Mouse (Mus musculus) heart, embryonic 13.5 days (tissue): ENCODE data around the gene Lrba. TPM values are rescaled to one million over a fixed set of nuclear protein-coding genes. Genes with fewer than 3 reads are reported as not detected.

ENCODE experiments used
- ATAC-seq: fragments of 200-750 bp; cut with Nextera tagmentation; 2 replicates; pipeline ENCODE4 v1.8.0; 2017; ENCODE audit warnings: moderate TSS enrichment; ENCODE audit not compliant: insufficient number of reproducible peaks, low FRiP score, low TSS enrichment; ENCODE audit errors: extremely low read depth
- H3K27ac ChIP-seq: fragments of 300-500 bp; sonication (generic); replicated peaks from 2 replicates; pipeline ENCODE4 v1.5.1; 2015; ENCODE audit warnings: moderate library complexity, mild to moderate bottlenecking, inconsistent platforms
- H3K27me3 ChIP-seq: fragments of 300-500 bp; sonication (generic); replicated peaks from 2 replicates; pipeline ENCODE4 v1.6.1; 2015; ENCODE audit warnings: mild to moderate bottlenecking, inconsistent platforms
- H3K36me3 ChIP-seq: fragments of 300-500 bp; sonication (generic); 2 replicates; pipeline ENCODE4 v1.6.1; 2015; ENCODE audit warnings: mild to moderate bottlenecking, inconsistent platforms
- H3K4me1 ChIP-seq: fragments of 300-500 bp; sonication (generic); 2 replicates; pipeline ENCODE4 v1.6.1; 2015; ENCODE audit warnings: inconsistent platforms
- H3K4me2 ChIP-seq: fragments of 300-500 bp; sonication (generic); 2 replicates; pipeline ENCODE4 v1.6.1; 2015; ENCODE audit warnings: inconsistent platforms, mild to moderate bottlenecking, moderate library complexity
- H3K4me3 ChIP-seq: fragments of 300-500 bp; sonication (generic); 2 replicates; pipeline ENCODE4 v1.5.1; 2015; ENCODE audit warnings: moderate library complexity, mild to moderate bottlenecking, inconsistent platforms
- H3K9ac ChIP-seq: fragments of 300-500 bp; sonication (generic); 2 replicates; pipeline ENCODE4 v1.6.1; 2015; ENCODE audit warnings: inconsistent platforms, mild to moderate bottlenecking, moderate library complexity
- H3K9me3 ChIP-seq: fragments of 300-500 bp; sonication (generic); 2 replicates; pipeline ENCODE4 v1.6.1; 2016; ENCODE audit warnings: inconsistent platforms
- WGBS: fragments of 180-500 bp; shearing (Covaris S2); methylation state at CpG from one replicate; pipeline ENCODE4 v1.1.7; 2015; ENCODE audit warnings: mixed read lengths; 5-methylcytosine and 5-hydroxymethylcytosine counted together
- polyA plus RNA-seq: library from polyadenylated mRNA; unstranded; fragments of >200 nt; fragmentation: Nextera tagmentation; extraction: Ambion mirVana; gene quantifications from 2 replicates; pipeline ENCODE4 v1.2.1, GENCODE M21; 2015

The Lrba gene
- polyA plus RNA-seq, 1 experiment from 2014 or later: 1.5 TPM

DNA sequence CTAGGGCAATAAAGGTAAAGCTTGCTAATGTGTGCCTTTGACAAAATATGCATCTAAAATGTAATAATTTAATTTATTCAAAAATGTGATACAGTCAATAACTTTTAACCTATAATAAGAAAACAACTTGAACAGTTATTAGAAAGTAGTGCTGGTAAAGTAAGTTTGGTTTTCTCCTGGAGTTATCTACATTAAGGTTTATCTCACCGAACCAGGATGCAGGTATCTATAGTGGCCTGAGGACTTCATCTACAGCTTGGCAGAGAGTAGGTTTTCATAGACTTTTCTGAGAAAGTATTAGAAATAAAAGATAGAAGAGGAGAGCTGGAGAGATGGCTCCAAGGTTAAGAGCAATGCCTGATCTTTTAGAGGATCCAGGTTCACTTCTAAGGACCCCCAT, 336.9 kb downstream of the Lrba start:
- H3K4me2 ChIP-seq: no peak overlapping the region
- H3K9ac ChIP-seq: no peak overlapping the region
- H3K27me3 ChIP-seq: no peaks in the 10 kb centered on the region
- peaks cover 8% of the 10 kb centered on the region for H3K4me1 ChIP-seq
- H3K4me3 ChIP-seq: no peak overlapping the region
- no peak for ATAC-seq
- H3K27ac ChIP-seq: no peak overlapping the region
- WGBS: 81% methylated on average over 1 of the region's 1 CpGs
- no peaks in the 10 kb centered on the region for H3K9me3 ChIP-seq
- no peaks in the 10 kb centered on the region for H3K36me3 ChIP-seq

DNA sequence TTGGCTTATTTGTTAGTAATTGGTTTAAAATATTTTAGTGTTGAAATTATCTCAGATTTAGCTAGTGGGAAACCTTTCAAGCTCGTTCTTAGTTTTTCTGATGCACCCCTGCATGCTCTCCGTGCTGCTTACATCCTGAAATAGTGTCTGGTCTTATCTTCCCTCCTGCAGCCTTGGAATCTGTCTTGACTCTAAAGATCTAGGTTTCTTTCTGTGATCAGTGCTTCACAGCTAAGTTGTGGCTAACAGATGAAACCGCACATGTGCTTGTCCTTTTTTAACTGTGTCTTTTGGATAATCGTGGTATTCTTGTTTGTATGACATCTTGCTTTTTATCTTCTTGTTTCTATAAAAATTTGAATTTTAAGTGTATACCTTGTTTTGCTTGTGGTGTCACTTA, 342.8 kb downstream of the Lrba start:
- ATAC-seq: no peak
- Histone ChIP-seq H3K4me1 (no peaks in the 10 kb centered on the region), H3K36me3 (no peaks in the 10 kb centered on the region), H3K9me3 (no peaks in the 10 kb centered on the region), H3K27me3 (no peaks in the 10 kb centered on the region), H3K4me3 (no peak overlapping the region), H3K9ac (no peak overlapping the region), H3K4me2 (no peak overlapping the region), H3K27ac (no peak overlapping the region)
- WGBS: 42% methylated on average over 4 of the region's 4 CpGs

DNA sequence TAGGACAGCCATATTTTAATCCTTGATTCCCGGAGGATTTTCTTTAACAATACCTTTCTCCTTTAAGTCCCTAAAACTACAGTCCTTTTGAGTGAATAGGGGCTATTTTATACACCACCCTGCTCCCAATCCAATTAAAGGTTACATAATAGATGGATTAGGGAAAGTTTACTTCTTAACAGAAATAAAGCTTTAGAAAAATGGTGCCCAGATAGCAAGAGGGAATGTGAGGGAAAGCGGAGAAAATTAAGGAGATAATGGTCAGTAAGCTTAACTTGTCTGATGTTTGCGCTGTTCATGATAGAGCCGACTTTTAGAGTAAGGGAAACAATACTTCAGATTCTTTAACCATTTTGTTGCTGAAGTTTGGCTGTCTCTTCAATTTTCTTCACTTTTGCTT, 347.0 kb downstream of the Lrba start:
- Histone ChIP-seq H3K9me3 (no peaks in the 10 kb centered on the region), H3K4me3 (no peak overlapping the region), H3K36me3 (no peaks in the 10 kb centered on the region), H3K4me2 (no peak overlapping the region), H3K9ac (no peak overlapping the region), H3K27me3 (no peaks in the 10 kb centered on the region), H3K27ac (no peak overlapping the region), H3K4me1 (no peaks in the 10 kb centered on the region)
- WGBS: 52% methylated on average over 4 of the region's 4 CpGs
- ATAC-seq: no peak

DNA sequence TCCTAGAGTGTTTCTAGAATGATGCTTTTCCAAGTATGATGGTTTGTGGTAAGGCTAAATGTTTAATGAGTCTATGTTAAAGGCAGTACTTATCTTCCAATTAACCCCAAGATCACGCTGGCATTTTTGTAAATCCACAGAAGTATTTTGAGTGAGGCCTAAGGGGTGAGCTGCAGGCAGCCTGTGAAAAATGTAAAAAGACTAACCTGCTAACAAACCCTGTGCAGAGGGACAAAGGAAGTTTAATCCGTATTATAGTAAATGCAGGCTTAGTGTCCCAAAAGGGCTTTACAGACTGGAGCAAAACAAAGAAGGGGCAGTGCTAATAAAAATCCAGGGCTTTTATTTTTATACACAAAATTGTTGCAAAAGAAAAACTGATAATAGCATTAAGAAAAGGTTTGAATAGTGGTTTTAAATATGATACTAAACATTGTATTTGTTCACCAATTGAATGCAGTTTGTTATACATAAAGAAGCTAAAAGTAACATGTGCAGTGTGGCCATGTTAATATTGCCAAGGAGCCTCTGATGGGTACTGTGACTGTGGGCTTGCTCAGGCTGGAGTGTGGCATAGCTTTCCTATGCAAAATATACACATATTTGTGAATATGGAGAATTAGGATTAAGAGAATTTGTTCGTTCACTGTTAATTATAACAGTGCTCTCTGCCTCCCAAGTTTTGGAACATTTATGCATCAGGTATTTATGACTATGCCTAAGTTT, 348.2 kb downstream of the Lrba start:
- H3K4me1 ChIP-seq: no peaks in the 10 kb centered on the region
- H3K9me3 ChIP-seq: no peaks in the 10 kb centered on the region
- no peak overlapping the region for H3K9ac ChIP-seq
- H3K27ac ChIP-seq: no peak overlapping the region
- no peak overlapping the region for H3K4me3 ChIP-seq
- no peak overlapping the region for H3K4me2 ChIP-seq
- H3K36me3 ChIP-seq: no peaks in the 10 kb centered on the region
- H3K27me3 ChIP-seq: no peaks in the 10 kb centered on the region
- 70% methylated on average over 3 of the region's 3 CpGs for WGBS
- ATAC-seq: no peak

DNA sequence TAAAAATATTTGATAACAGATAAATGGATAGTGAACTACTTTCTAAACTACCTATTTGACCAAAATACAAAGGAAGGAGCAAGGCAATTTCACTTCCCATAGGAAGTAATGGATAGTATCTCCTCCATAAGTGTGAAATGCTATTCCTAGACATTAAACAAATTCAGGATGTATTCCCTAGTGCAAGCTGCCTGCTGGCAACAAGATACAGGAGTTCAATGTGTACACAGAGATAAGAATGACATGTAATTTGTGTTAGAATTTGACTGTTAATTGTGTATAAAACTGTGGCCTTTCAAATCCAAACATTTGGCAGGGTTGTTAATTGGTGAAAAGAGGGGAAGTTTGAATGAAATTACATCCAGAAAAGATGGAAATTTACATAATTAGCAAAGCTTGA, 350.8 kb downstream of the Lrba start:
- Histone ChIP-seq H3K9me3 (no peaks in the 10 kb centered on the region), H3K4me3 (no peak overlapping the region), H3K9ac (no peak overlapping the region), H3K36me3 (no peaks in the 10 kb centered on the region), H3K4me2 (no peak overlapping the region), H3K4me1 (no peaks in the 10 kb centered on the region), H3K27me3 (no peaks in the 10 kb centered on the region), H3K27ac (no peak overlapping the region)
- no peak for ATAC-seq

DNA sequence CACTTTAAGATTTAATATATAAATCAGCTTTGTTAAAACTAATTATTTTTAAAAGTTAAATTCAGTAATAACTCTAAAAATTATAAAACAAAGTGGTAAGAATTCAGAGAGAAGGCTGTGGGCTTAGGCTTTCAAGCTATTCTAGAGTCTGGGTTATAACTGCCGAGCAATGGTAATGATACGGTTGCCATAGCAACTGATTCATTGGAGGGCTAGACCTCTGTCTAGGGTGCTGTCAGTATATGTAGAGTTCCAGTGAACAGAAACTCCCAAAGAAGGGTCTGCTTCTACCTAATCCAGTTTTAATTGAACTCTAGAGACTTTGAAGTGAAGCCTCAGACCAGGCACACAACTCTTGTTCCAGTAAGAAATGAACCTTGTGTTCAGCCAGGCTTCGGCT, 377.8 kb downstream of the Lrba start:
- H3K27me3 ChIP-seq: no peaks in the 10 kb centered on the region
- no peaks in the 10 kb centered on the region for H3K36me3 ChIP-seq
- H3K4me3 ChIP-seq: no peak overlapping the region
- no peaks in the 10 kb centered on the region for H3K9me3 ChIP-seq
- no peaks in the 10 kb centered on the region for H3K4me1 ChIP-seq
- no peak for ATAC-seq
- WGBS: 77% methylated on average over 3 of the region's 3 CpGs
- H3K4me2 ChIP-seq: no peak overlapping the region
- H3K27ac ChIP-seq: no peak overlapping the region
- no peak overlapping the region for H3K9ac ChIP-seq

DNA sequence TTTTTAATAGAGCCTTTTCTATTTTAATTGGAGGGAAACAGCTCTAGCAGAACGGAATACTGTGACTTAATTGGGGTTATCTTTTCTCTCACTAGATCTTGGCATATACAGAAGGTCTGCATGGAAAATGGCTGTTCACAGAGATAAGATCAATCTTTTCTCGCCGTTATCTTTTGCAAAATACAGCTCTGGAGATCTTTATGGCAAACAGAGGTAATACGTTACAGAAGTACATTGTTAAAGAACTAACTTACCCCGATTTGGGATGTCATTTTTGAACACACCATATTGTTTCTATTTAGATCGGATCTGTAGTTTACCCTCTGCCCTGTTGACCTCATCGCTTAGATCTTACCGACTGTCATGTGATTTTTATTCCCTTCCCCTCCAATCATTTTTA, 381.3 kb downstream of the Lrba start:
- no peak for ATAC-seq
- 77% methylated on average over 8 of the region's 8 CpGs for WGBS
- H3K9ac ChIP-seq: no peak overlapping the region
- H3K4me3 ChIP-seq: no peak overlapping the region
- H3K27ac ChIP-seq: no peak overlapping the region
- no peaks in the 10 kb centered on the region for H3K27me3 ChIP-seq
- no peaks in the 10 kb centered on the region for H3K36me3 ChIP-seq
- H3K4me1 ChIP-seq: no peaks in the 10 kb centered on the region
- no peak overlapping the region for H3K4me2 ChIP-seq
- no peaks in the 10 kb centered on the region for H3K9me3 ChIP-seq

DNA sequence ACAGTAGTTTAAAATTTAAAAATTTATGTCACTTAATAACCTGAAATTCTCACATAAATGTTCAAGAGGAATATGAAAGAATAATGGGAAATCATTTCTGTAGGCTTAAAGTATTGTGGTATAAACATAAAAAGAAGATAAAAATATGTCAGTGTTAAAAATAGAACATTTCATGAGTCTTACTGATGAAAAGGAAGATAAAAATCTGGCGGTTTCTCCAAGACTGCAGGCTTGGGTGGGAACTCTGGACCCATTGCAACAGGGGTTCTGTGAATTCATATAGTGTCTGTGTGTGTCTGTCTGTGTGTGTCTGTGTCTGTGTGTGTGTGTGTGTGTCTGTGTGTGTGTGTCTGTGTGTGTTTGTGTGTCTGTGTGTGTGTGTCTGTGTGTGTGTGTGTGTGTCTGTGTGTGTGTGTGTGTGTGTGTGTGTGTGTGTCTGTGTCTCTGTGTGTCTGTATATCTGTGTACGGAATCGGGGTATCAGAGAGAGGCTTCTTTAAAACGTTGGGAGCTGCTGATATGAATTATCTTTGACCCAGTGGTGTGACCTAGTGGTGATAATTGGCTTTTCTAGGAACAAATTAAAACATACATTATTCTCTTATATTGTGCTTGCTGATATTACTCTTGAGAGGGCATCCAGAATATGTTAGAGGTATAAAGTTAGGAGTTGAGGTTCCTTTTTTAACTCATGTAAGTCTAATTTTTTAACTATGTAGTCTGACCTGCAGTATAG, 402.7 kb downstream of the Lrba start:
- no peak for ATAC-seq
- Histone ChIP-seq H3K27ac (no peak overlapping the region), H3K27me3 (no peaks in the 10 kb centered on the region), H3K9ac (no peak overlapping the region), H3K4me2 (no peak overlapping the region), H3K4me1 (peaks cover 12% of the 10 kb centered on the region; the same call in 1 of the 2 replicates), H3K9me3 (no peaks in the 10 kb centered on the region), H3K36me3 (no peaks in the 10 kb centered on the region), H3K4me3 (no peak overlapping the region)
- WGBS: 41% methylated on average over 4 of the region's 4 CpGs

DNA sequence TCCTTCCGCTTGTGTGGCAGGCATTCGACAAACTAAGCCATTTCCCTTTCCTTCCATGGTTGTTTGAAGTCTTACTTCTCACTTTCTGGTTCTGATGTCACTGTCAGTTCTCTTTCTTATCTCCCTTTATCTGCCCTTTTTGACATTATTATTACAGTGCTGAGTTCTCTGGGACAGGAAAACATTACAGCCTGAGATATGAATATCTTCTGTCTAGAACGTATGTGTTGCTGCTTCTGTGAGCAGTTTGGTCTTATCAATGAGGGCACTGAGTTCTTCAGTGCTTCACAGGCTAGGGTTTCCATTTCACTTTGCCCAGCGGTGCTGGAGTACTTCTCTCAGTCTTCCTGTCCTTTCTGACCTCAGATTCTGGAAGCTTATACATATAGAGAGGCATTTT, 404.9 kb downstream of the Lrba start:
- Histone ChIP-seq H3K27me3 (no peaks in the 10 kb centered on the region), H3K4me1 (peaks cover 11% of the 10 kb centered on the region; the same call in 1 of the 2 replicates), H3K9me3 (no peaks in the 10 kb centered on the region), H3K27ac (no peak overlapping the region), H3K36me3 (no peaks in the 10 kb centered on the region), H3K4me2 (no peak overlapping the region), H3K4me3 (no peak overlapping the region), H3K9ac (no peak overlapping the region)
- WGBS: 52% methylated on average over 4 of the region's 4 CpGs
- no peak for ATAC-seq

DNA sequence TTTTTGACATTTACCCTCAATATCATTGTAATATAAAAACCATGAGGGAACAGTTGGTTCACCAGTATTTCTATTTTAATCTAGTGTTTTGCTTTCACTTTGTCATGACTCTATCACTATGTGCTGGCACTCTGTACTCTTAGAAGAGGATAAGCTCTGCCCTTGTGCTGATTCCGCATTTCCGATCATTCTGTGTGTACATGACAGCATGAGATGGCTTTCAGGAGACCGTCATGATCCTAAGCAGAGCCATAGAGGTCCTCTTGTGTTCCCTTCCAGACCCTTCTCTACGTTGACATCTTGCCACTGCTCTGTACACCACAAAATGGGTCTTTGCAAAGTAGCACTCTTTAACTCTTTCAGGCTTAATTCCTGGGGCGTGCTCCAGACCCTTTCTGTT, 411.0 kb downstream of the Lrba start:
- 0 out of 2 replicates have a peak, but pooled peaks have one; percentile 25 for ATAC-seq
- Histone ChIP-seq H3K9me3 (no peaks in the 10 kb centered on the region), H3K4me2 (peak overlapping the region; percentile 54), H3K27ac (peak overlapping the region; percentile 54), H3K27me3 (no peaks in the 10 kb centered on the region), H3K4me1 (peaks cover 14% of the 10 kb centered on the region), H3K4me3 (peak overlapping the region; percentile 25), H3K9ac (0 out of 2 replicates have a peak overlapping the region, but pooled peaks have one; percentile 4), H3K36me3 (no peaks in the 10 kb centered on the region)
- WGBS: 33% methylated on average over 5 of the region's 5 CpGs

DNA sequence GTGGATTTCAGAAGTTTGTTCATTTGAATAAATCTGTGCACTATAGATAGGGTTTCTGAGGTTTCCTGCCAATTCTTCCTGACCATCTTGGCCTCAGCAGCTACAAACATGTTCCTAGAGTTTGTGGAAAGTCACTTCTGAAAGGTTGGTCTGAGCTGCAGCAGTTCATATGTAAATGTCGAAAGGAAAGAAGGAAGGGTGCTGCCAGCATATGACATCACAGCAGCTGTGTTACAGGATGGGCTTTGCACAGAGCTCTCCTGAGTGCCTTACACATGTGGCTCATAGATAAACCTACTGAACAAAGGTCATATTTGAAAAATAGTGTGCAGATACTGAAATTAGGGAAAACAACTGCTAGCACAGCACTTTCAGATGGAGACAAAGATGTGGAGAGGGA, 411.5 kb downstream of the Lrba start:
- Histone ChIP-seq H3K4me3 (0 out of 2 replicates have a peak overlapping the region, but pooled peaks have one; percentile 25), H3K9me3 (no peaks in the 10 kb centered on the region), H3K9ac (0 out of 2 replicates have a peak overlapping the region, but pooled peaks have one; percentile 4), H3K27ac (peak overlapping the region; percentile 54), H3K27me3 (no peaks in the 10 kb centered on the region), H3K4me2 (peak overlapping the region; percentile 54), H3K4me1 (peaks cover 14% of the 10 kb centered on the region), H3K36me3 (no peaks in the 10 kb centered on the region)
- ATAC-seq: no peak
- 30% methylated on average over 1 of the region's 1 CpGs for WGBS
